Comparison of ENCODE assay signal across 8 mouse cellular contexts in the genomic region with DNA sequence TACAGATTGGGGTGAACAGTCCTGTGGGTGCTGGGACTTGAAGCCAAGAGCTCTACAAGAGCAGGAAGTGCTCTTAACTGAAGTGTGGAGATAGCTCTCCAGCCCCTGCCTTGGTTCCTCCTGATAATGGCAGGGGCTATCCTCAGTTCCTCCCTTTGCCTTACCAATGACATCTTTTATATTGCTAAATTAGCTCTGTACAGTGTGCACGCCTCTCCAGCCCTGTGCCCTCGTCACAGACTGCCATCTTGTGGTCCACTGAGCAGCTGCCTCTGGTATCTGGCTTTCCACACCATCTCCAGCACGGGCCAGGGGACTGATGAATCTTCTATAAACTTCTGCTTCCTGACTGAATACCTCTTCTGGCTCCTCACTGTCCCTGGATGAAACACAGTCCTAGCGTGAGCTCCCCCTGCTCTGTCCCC. TPM values are rescaled to one million over a fixed set of nuclear protein-coding genes. Genes with fewer than 3 reads are reported as not detected.
DNase-seq lines count a peak whose midpoint lies in the region; ATAC-seq and TF ChIP-seq lines count a peak whose summit lies in the region.

No protein-coding gene starts in this region.

- H3K27me3 ChIP-seq in spleen, adult 2 months (ENCODE audit: control insufficient read depth, insufficient read depth, low read length) = no peaks in the 10 kb centered on the region
- H3K27me3 ChIP-seq in hindbrain, postnatal 0 days (ENCODE audit: insufficient read depth, low read length) = no peaks in the 10 kb centered on the region

- no peak overlapping the region for H3K9ac ChIP-seq in hindbrain, postnatal 0 days (replicated peaks; ENCODE audit: low read length)

- H3K27ac ChIP-seq in spleen, adult 2 months (ENCODE audit: insufficient read depth, low read length) = no peak overlapping the region
- peak overlapping the region; percentile 38; the same call in 1 of the 2 replicates for H3K27ac ChIP-seq in gastrocnemius, adult 2 months
- no peak overlapping the region for H3K27ac ChIP-seq in hindbrain, postnatal 0 days

- H3K36me3 ChIP-seq in spleen, adult 2 months (ENCODE audit: control insufficient read depth, insufficient read depth, low read length) = no peaks in the 10 kb centered on the region
- no peaks in the 10 kb centered on the region for H3K36me3 ChIP-seq in hindbrain, postnatal 0 days (ENCODE audit: insufficient read depth, low read length)

- H3K4me2 ChIP-seq in hindbrain, postnatal 0 days (ENCODE audit: low read depth, low read length) = no peak overlapping the region

- TF ChIP-seq POLR2A in spleen, adult 2 months (IDR thresholded peaks at IDR 0.05; ENCODE audit: low read depth, low read length) = no peak

- no peaks in the 10 kb centered on the region for H3K4me1 ChIP-seq in spleen, adult 2 months (ENCODE audit: control insufficient read depth, insufficient read depth, insufficient read length)
- H3K4me1 ChIP-seq in hindbrain, postnatal 0 days (ENCODE audit: insufficient read depth, low read length) = no peaks in the 10 kb centered on the region

- DNase-seq in spleen, adult 2 months (ENCODE audit: low read depth in 1 of 2, low spot score in 2 of 2) = no peak
- no peak for DNase-seq in spleen, adult 18-20 months
- DNase-seq in gastrocnemius, adult 2 months = peak; percentile 62
- DNase-seq in hindbrain, postnatal 0 days (ENCODE audit: low spot score) = peak; percentile 81
- DNase-seq in left cerebral cortex, postnatal 14 days (ENCODE audit: low spot score in 2 of 2) = peak; percentile 66 to 77
- peak; percentile 57 for DNase-seq in right cerebral cortex, postnatal 4 days

- 17% methylated on average over 4 of the region's 4 CpGs for WGBS in spleen, adult 2 months
- WGBS in hindbrain, postnatal 0 days = 17% methylated on average over 4 of the region's 4 CpGs

- ATAC-seq in common myeloid progenitor, adult 5-6 weeks (replicated peaks; ENCODE audit: low read depth, poor library complexity, severe bottlenecking) = peak; percentile 86
- peak; percentile 87 for ATAC-seq in hindbrain, postnatal 0 days
- peak; percentile 80 for ATAC-seq in megakaryocyte, adult 5-6 weeks (ENCODE audit: poor library complexity, severe bottlenecking)

- H3K4me3 ChIP-seq in spleen, adult 2 months (ENCODE audit: extremely low read depth, insufficient read depth, insufficient read length) = no peak overlapping the region
- no peak overlapping the region for H3K4me3 ChIP-seq in gastrocnemius, adult 2 months
- no peak overlapping the region for H3K4me3 ChIP-seq in hindbrain, postnatal 0 days (ENCODE audit: low read length)

- intact Hi-C loops in gastrocnemius, adult 2 months (cut with DNase I) = no loop called here
- intact Hi-C loops in left cerebral cortex, postnatal 14 days (cut with DNase I) = loop anchor here (2.0 to 10.0 kb wide), 4 partner anchors 83 to 429 kb away; no protein-coding TSS in a partner anchor

- TF ChIP-seq CTCF in spleen, adult 2 months (IDR thresholded peaks at IDR 0.05; ENCODE audit: extremely low read depth, insufficient read depth, insufficient read length, insufficient replicate concordance) = peak; percentile 10; the same call in 1 of the 2 replicates
- peak; percentile 73 for TF ChIP-seq CTCF in gastrocnemius, adult 2 months (IDR thresholded peaks at IDR 0.05)
- peak; percentile 92 for TF ChIP-seq CTCF in hindbrain, postnatal 0 days (IDR thresholded peaks at IDR 0.05; ENCODE audit: low read depth)

- no peaks in the 10 kb centered on the region for H3K9me3 ChIP-seq in hindbrain, postnatal 0 days (ENCODE audit: low read length)

RNA-seq across cellular contexts. Expression of a gene that starts 8.4 kb away (rescaled TPM):
- polyA plus RNA-seq in spleen, adult 2 months (2012; rRNA removed) = 4.4 and 5.3 TPM in 2 replicates
- 0.39 and 0.73 TPM in 2 replicates for total RNA-seq in common myeloid progenitor, adult 5-6 weeks (2017)
- 1 to 10 TPM in 1 of 2 experiments, under 1 TPM in 1; 0.48 to 1.4 TPM for total RNA-seq in gastrocnemius, adult 2 months (2021)
- 1.9 and 3.5 TPM in 2 replicates for total RNA-seq in hindbrain, postnatal 0 days (2014; rRNA removed)
- polyA plus RNA-seq in hindbrain, postnatal 0 days (2015; fragmentation: Nextera tagmentation; extraction: Ambion mirVana) = 2.6 and 3.7 TPM in 2 replicates
- 1 to 10 TPM; 2.8 to 2.9 TPM for total RNA-seq in left cerebral cortex, postnatal 14 days (2021)
- total RNA-seq in megakaryocyte, adult 5-6 weeks (2015) = 0.98 and 1.5 TPM in 2 replicates
- 0.40 and 2.0 TPM in 2 replicates for total RNA-seq in megakaryocyte, adult 5-6 weeks (2017)

RNA-seq across cellular contexts. Expression of a gene that starts 35.6 kb away (rescaled TPM):
- 39.9 and 40.8 TPM in 2 replicates for polyA plus RNA-seq in spleen, adult 2 months (2012; rRNA removed)
- total RNA-seq in common myeloid progenitor, adult 5-6 weeks (2017) = 38.6 and 40.6 TPM in 2 replicates
- under 1 TPM; 0.50 to 0.59 TPM for total RNA-seq in gastrocnemius, adult 2 months (2021)
- total RNA-seq in hindbrain, postnatal 0 days (2014; rRNA removed) = 13.6 and 22.2 TPM in 2 replicates
- polyA plus RNA-seq in hindbrain, postnatal 0 days (2015; fragmentation: Nextera tagmentation; extraction: Ambion mirVana) = 10.0 and 11.9 TPM in 2 replicates
- 10 to 100 TPM in 1 of 2 experiments, 1 to 10 TPM in 1; 9.4 to 11.1 TPM for total RNA-seq in left cerebral cortex, postnatal 14 days (2021)
- total RNA-seq in megakaryocyte, adult 5-6 weeks (2015) = 10.5 and 14.2 TPM in 2 replicates
- 14.3 and 23.3 TPM in 2 replicates for total RNA-seq in megakaryocyte, adult 5-6 weeks (2017)

Comparison
In these comparisons a context has a peak if more than half of its experiments do, and no peak if none do; other contexts are left out.
1. DNase-seq: peak in gastrocnemius, adult 2 months (single experiment), hindbrain, postnatal 0 days (single experiment), left cerebral cortex, postnatal 14 days (2 of 2) and right cerebral cortex, postnatal 4 days (single experiment); none in spleen, adult 2 months (0 of 2) and spleen, adult 18-20 months (0 of 2).
2. CTCF ChIP-seq: peak in every context shown above with its lines; median percentile 92 in hindbrain, postnatal 0 days; 73 in gastrocnemius, adult 2 months; 10 in spleen, adult 2 months.
3. Peak in every context shown above with its lines, with median percentiles within 50 percentile points of each other: ATAC-seq.